Mouse (Mus musculus) hematopoietic multipotent progenitor cell, adult 10-12 weeks (in vitro differentiated cells): Measurements from ENCODE around the gene Nrp2. TPM values are rescaled to one million over a fixed set of nuclear protein-coding genes. Genes with fewer than 3 reads are reported as not detected.

Experiments used
- polyA plus RNA-seq: library from polyadenylated mRNA; stranded (reverse); fragments of >175 nt; gene quantifications from 2 replicates; pipeline ENCODE4 v1.2.3, GENCODE M21; 2012; ENCODE audit warnings: low replicate concordance

Nrp2 gene
- 4.8 and 13.0 TPM in 2 replicates for polyA plus RNA-seq

GRCm38 (mm10) chr1:62703158-62704116, at the start of gene Nrp2:
Nrp2 (plus strand) TSS chr1:62703285.

